Mouse (Mus musculus): Measurements from ENCODE around the gene Cbfb. TPM values are rescaled to one million over a fixed set of nuclear protein-coding genes. Genes with fewer than 3 reads are reported as not detected.

Gene Cbfb
- polyA plus RNA-seq, 1 experiment from 2014 or later: 73.2 TPM

Other genes starting within 250 kb of the Cbfb start
- not detected in 2 replicates for gene Ces2e, start 244.4 kb upstream of the Cbfb start, polyA plus RNA-seq (2016; fragmentation: Nextera tagmentation; extraction: Ambion mirVana)
- not detected in 2 replicates for gene Ces2f, start 223.3 kb upstream of the Cbfb start, polyA plus RNA-seq (2016; fragmentation: Nextera tagmentation; extraction: Ambion mirVana)
- gene Ces2g, start 209.0 kb upstream of the Cbfb start, polyA plus RNA-seq (2016; fragmentation: Nextera tagmentation; extraction: Ambion mirVana): not detected in 2 replicates
- gene Ces2h, start 169.8 kb upstream of the Cbfb start, polyA plus RNA-seq (2016; fragmentation: Nextera tagmentation; extraction: Ambion mirVana): not detected in 2 replicates
- not detected in 2 replicates for gene Ces3a, start 122.1 kb upstream of the Cbfb start, polyA plus RNA-seq (2016; fragmentation: Nextera tagmentation; extraction: Ambion mirVana)
- gene Ces3b, start 86.9 kb upstream of the Cbfb start, polyA plus RNA-seq (2016; fragmentation: Nextera tagmentation; extraction: Ambion mirVana): not detected in 2 replicates
- not detected in 2 replicates for gene Ces4a, start 38.9 kb upstream of the Cbfb start, polyA plus RNA-seq (2016; fragmentation: Nextera tagmentation; extraction: Ambion mirVana)
- 25.9 and 27.1 TPM in 2 replicates for gene D230025D16Rik, start 54.5 kb downstream of the Cbfb start, polyA plus RNA-seq (2016; fragmentation: Nextera tagmentation; extraction: Ambion mirVana)
- gene B3gnt9, start 84.5 kb downstream of the Cbfb start, polyA plus RNA-seq (2016; fragmentation: Nextera tagmentation; extraction: Ambion mirVana): 1.6 and 1.7 TPM in 2 replicates
- gene Tradd, start 93.9 kb downstream of the Cbfb start, polyA plus RNA-seq (2016; fragmentation: Nextera tagmentation; extraction: Ambion mirVana): 14.6 and 16.7 TPM in 2 replicates
- 0.63 and 0.92 TPM in 2 replicates for gene Fbxl8, start 94.0 kb downstream of the Cbfb start, polyA plus RNA-seq (2016; fragmentation: Nextera tagmentation; extraction: Ambion mirVana)
- gene Hsf4, start 99.1 kb downstream of the Cbfb start, polyA plus RNA-seq (2016; fragmentation: Nextera tagmentation; extraction: Ambion mirVana): 0.21 TPM in 1 of 2 replicates, not detected in the other
- 0.62 and 0.69 TPM in 2 replicates for gene Nol3, start 105.5 kb downstream of the Cbfb start, polyA plus RNA-seq (2016; fragmentation: Nextera tagmentation; extraction: Ambion mirVana)
- 20.7 and 23.9 TPM in 2 replicates for gene 4931428F04Rik, start 119.2 kb downstream of the Cbfb start, polyA plus RNA-seq (2016; fragmentation: Nextera tagmentation; extraction: Ambion mirVana)
- gene Exoc3l, start 125.4 kb downstream of the Cbfb start, polyA plus RNA-seq (2016; fragmentation: Nextera tagmentation; extraction: Ambion mirVana): 9.9 and 11.6 TPM in 2 replicates
- gene E2f4, start 127.0 kb downstream of the Cbfb start, polyA plus RNA-seq (2016; fragmentation: Nextera tagmentation; extraction: Ambion mirVana): 125 and 138 TPM in 2 replicates
- gene Elmo3, start 134.9 kb downstream of the Cbfb start, polyA plus RNA-seq (2016; fragmentation: Nextera tagmentation; extraction: Ambion mirVana): 2.7 and 3.5 TPM in 2 replicates
- 1.3 TPM in 2 replicates for gene Lrrc29, start 155.6 kb downstream of the Cbfb start, polyA plus RNA-seq (2016; fragmentation: Nextera tagmentation; extraction: Ambion mirVana)
- 93.0 and 99.4 TPM in 2 replicates for gene Tmem208, start 155.7 kb downstream of the Cbfb start, polyA plus RNA-seq (2016; fragmentation: Nextera tagmentation; extraction: Ambion mirVana)
- gene Fhod1, start 177.3 kb downstream of the Cbfb start, polyA plus RNA-seq (2016; fragmentation: Nextera tagmentation; extraction: Ambion mirVana): 2.9 and 3.3 TPM in 2 replicates
- gene Slc9a5, start 178.2 kb downstream of the Cbfb start, polyA plus RNA-seq (2016; fragmentation: Nextera tagmentation; extraction: Ambion mirVana): 5.5 and 5.7 TPM in 2 replicates
- 0.34 and 0.83 TPM in 2 replicates for gene Plekhg4, start 202.6 kb downstream of the Cbfb start, polyA plus RNA-seq (2016; fragmentation: Nextera tagmentation; extraction: Ambion mirVana)
- gene Kctd19, start 242.8 kb downstream of the Cbfb start, polyA plus RNA-seq (2016; fragmentation: Nextera tagmentation; extraction: Ambion mirVana): 0.08 and 0.16 TPM in 2 replicates
- gene Lrrc36, start 242.9 kb downstream of the Cbfb start, polyA plus RNA-seq (2016; fragmentation: Nextera tagmentation; extraction: Ambion mirVana): 0.29 and 0.67 TPM in 2 replicates

Measured in embryonic facial prominence, embryonic 10.5 days (tissue).